Mouse (Mus musculus) layer of hippocampus, adult 6 months (tissue): ENCODE results near the gene P3h1. TPM values are rescaled to one million over a fixed set of nuclear protein-coding genes. Genes with fewer than 3 reads are reported as not detected.

Source experiments
- long read RNA-seq, 2 experiments: library from polyadenylated mRNA; unstranded; transcript quantifications; one replicate each; pipeline ENCODE4 v2.0.0; 2019 to 2020
- polyA plus RNA-seq: library from polyadenylated mRNA; unstranded; fragments of <200 nt; fragmentation: Nextera tagmentation; gene quantifications from 2 replicates; pipeline ENCODE4 v1.2.3, GENCODE M21; 2021

Gene P3h1
- polyA plus RNA-seq, result 2.9 and 4.8 TPM in 2 replicates
- long read RNA-seq, experiment 1, transcript P3h1-204 (15 exons, 3,188 nt), result major isoform, 6 of 14 reads
- long read RNA-seq, experiment 1, partial matches to known transcripts, result 4 of 14 reads
- long read RNA-seq, experiment 1, other reads (novel, unspliced or antisense), result 4 of 14 reads
- long read RNA-seq, experiment 2, transcript P3h1-204 (15 exons, 3,188 nt), result major isoform, 25 of 52 reads
- long read RNA-seq, experiment 2, partial matches to known transcripts, result 4 of 52 reads
- long read RNA-seq, experiment 2, other reads (novel, unspliced or antisense), result 22 of 52 reads

GRCm38 (mm10) chr4:119232410-119233255, at the start of gene P3h1, which contains the start of gene AU022252:
Gene P3h1 (plus strand): TSS chr4:119232915.
Gene AU022252 (minus strand): TSS chr4:119232712.

GRCm38 (mm10) chr4:119189864-119190263, 42.9 kb upstream of the P3h1 start, which contains the start of gene Ermap:
Gene Ermap (minus strand): TSS chr4:119190011.

GRCm38 (mm10) chr4:119194909-119195581, 37.7 kb upstream of the P3h1 start, which contains the start of gene Svbp:
Gene Svbp (plus strand): TSS chr4:119195306.

GRCm38 (mm10) chr4:119218169-119218568, 14.5 kb upstream of the P3h1 start, which contains the start of gene Tmem269:
Gene Tmem269 (minus strand): TSS chr4:119218217.

GRCm38 (mm10) chr4:119255351-119255750, 22.6 kb downstream of the P3h1 start, which contains the start of gene Cldn19:
Gene Cldn19 (plus strand): TSS chr4:119255414.

DNA sequence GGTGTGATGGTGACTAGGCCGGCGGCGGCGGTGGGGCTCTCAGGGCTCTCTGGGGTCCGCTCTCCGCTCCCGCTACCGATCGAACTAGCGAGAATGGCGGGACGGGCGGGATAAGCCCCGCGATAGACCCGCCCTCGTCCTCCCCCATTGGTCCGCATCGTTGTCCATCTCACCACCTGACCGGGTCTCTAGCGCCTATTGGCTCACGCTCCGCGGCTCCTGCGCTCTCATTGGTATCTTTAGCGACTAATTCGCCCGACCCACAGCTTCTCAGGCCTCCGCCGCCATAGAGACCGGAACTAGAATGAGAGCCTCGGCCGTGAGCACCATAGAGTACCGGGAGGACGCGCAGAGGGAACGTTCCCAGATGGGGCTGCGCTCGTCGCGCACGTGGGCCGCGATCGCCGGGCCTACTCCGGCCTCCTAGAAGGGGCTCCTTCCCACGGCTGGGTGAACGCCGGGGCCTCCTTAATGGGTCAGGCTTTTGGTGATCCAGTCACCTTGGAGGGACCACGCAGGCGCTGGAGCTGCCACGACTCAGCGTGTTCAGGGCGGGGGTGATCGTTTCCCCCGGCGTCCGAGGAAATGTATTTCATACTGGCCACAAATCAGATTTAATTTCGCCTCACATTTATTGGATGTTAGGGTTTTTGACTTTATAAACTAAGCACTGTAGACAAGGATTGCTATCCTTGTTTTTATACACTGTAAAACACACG, 61.9 kb downstream of the P3h1 start, which contains the start of gene Ybx1:
Gene Ybx1 (minus strand): TSS at position 190 of the 719 bp plus-strand sequence.

Other genes starting within 250 kb of the P3h1 start
- 18.5 and 19.3 TPM in 2 replicates for gene Slc2a1, start 124.2 kb upstream of the P3h1 start, polyA plus RNA-seq
- 11.2 and 12.6 TPM in 2 replicates for gene Zfp691, start 58.7 kb upstream of the P3h1 start, polyA plus RNA-seq
- gene Ermap, start 42.9 kb upstream of the P3h1 start, polyA plus RNA-seq, result 0.09 and 0.14 TPM in 2 replicates
- 79.2 and 79.8 TPM in 2 replicates for gene Svbp, start 37.6 kb upstream of the P3h1 start, polyA plus RNA-seq
- 0.35 and 0.48 TPM in 2 replicates for gene Tmem269, start 14.7 kb upstream of the P3h1 start, polyA plus RNA-seq
- 20.0 and 20.8 TPM in 2 replicates for gene AU022252, start 203 bp upstream of the P3h1 start, polyA plus RNA-seq
- gene Cldn19, start 22.5 kb downstream of the P3h1 start, polyA plus RNA-seq, result 1.0 and 1.2 TPM in 2 replicates
- 74.6 and 93.9 TPM in 2 replicates for gene Ybx1, start 61.7 kb downstream of the P3h1 start, polyA plus RNA-seq
- 30.2 and 32.6 TPM in 2 replicates for gene Ppih, start 87.6 kb downstream of the P3h1 start, polyA plus RNA-seq
- 12.6 and 14.4 TPM in 2 replicates for gene Ccdc30, start 182.6 kb downstream of the P3h1 start, polyA plus RNA-seq
- gene Ppcs, start 189.5 kb downstream of the P3h1 start, polyA plus RNA-seq, result 15.0 and 19.0 TPM in 2 replicates
- 0.40 and 0.59 TPM in 2 replicates for gene Zmynd12, start 189.9 kb downstream of the P3h1 start, polyA plus RNA-seq